Mouse (Mus musculus): ENCODE results near the gene Pygb. TPM values are rescaled to one million over a fixed set of nuclear protein-coding genes. Genes with fewer than 3 reads are reported as not detected.

Pygb gene
- polyA plus RNA-seq, 1 experiment from 2014 or later: 44.5 TPM

DNA sequence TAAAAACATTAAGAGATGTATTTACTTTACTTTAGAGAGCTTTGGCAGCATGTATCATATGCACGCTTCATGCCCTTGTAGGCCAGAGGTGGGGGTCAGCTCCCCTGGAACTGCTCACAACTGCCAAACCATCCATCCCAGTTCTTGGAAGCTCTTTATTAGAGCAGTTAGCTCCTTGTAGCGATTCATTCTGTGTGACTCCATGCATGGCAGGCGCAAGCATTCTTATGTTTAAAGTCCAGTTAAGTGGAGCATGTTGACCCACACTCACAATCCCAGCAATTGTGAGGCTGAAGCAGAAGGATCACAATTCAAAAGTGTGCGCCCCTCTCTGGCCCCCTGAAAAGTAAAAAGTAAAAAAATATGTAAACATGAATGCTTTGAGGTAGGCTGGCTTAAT is 91.0 kb downstream of the Pygb start:
- peaks cover 88% of the 10 kb centered on the region for H3K79me2 ChIP-seq (ENCODE audit: inconsistent target)
- 94% methylated on average over 4 of the region's 4 CpGs for WGBS (ENCODE audit: missing documents)
- 0 out of 2 replicates have a peak, but pooled peaks cover 13% of the 10 kb centered on the region for H3K36me3 ChIP-seq (ENCODE audit: inconsistent target)

More for the DNA sequence above, 91.0 kb downstream of the Pygb start:
- no peak overlapping the region for H3K27ac ChIP-seq
- H3K4me3 ChIP-seq (ENCODE audit: inconsistent target): no peak overlapping the region

Other genes starting within 250 kb of the Pygb start
- gene Cst7, start 216.3 kb upstream of the Pygb start, polyA plus RNA-seq (2018): 5.6 to 14.2 TPM (median 9.1 TPM) in 3 replicates
- gene Apmap, start 178.2 kb upstream of the Pygb start, polyA plus RNA-seq (2018): 21.1 to 28.3 TPM (median 26.8 TPM) in 3 replicates
- 18.0 to 26.5 TPM (median 21.7 TPM) in 3 replicates for gene Acss1, start 118.2 kb upstream of the Pygb start, polyA plus RNA-seq (2018)
- gene Vsx1, start 97.4 kb upstream of the Pygb start, polyA plus RNA-seq (2018): not detected in 3 replicates
- gene Entpd6, start 37.7 kb upstream of the Pygb start, polyA plus RNA-seq (2018): 7.8 to 15.2 TPM (median 10.6 TPM) in 3 replicates
- 442 to 584 TPM (median 504 TPM) in 3 replicates for gene Abhd12, start 118.0 kb downstream of the Pygb start, polyA plus RNA-seq (2018)
- gene Gins1, start 118.7 kb downstream of the Pygb start, polyA plus RNA-seq (2018): 3.2 to 23.6 TPM (median 7.0 TPM) in 3 replicates

Data from macrophage (primary cell).